Mouse (Mus musculus): ENCODE measurements at regions not wholly inside any gene's neighbourhood (a gene's known extent, or its start where the extent isn't known, plus 50 kb on each side); places are given as distances from the start of the nearest gene placed in this dataset.

GRCm38 (mm10) chr5:28567341-28567905 lies 100.4 kb upstream of the Shh start:
- no peak overlapping the region for H3K9ac ChIP-seq (ENCODE audit: low read depth, low read length)
- H3K4me2 ChIP-seq (ENCODE audit: low read length) = no peak overlapping the region
- no peak for ATAC-seq
- no peaks in the 10 kb centered on the region for H3K4me1 ChIP-seq (ENCODE audit: control insufficient read depth, insufficient read depth, low read length)
- no peaks in the 10 kb centered on the region for H3K36me3 ChIP-seq (ENCODE audit: control insufficient read depth, insufficient read depth, low read length)
- WGBS = 71% methylated on average over 5 of the region's 5 CpGs
- no peak overlapping the region for H3K4me3 ChIP-seq (ENCODE audit: low read depth, low read length)
- no peaks in the 10 kb centered on the region for H3K27me3 ChIP-seq (ENCODE audit: control insufficient read depth, insufficient read depth, low read depth, low read length)
- no peak overlapping the region for H3K27ac ChIP-seq (ENCODE audit: low read length)
- no peaks in the 10 kb centered on the region for H3K9me3 ChIP-seq (replicated peaks; ENCODE audit: control insufficient read depth, low read length, poor library complexity, severe bottlenecking)

GRCm38 (mm10) chr5:28563401-28563800 lies 96.3 kb upstream of the Shh start:
- no peak overlapping the region for H3K4me3 ChIP-seq (ENCODE audit: low read depth, low read length)
- H3K9ac ChIP-seq (ENCODE audit: low read depth, low read length) = no peak overlapping the region
- no peaks in the 10 kb centered on the region for H3K27me3 ChIP-seq (ENCODE audit: control insufficient read depth, insufficient read depth, low read depth, low read length)
- 19% methylated on average over 3 of the region's 3 CpGs for WGBS
- no peaks in the 10 kb centered on the region for H3K9me3 ChIP-seq (replicated peaks; ENCODE audit: control insufficient read depth, low read length, poor library complexity, severe bottlenecking)
- H3K36me3 ChIP-seq (ENCODE audit: control insufficient read depth, insufficient read depth, low read length) = no peaks in the 10 kb centered on the region
- H3K27ac ChIP-seq (ENCODE audit: low read length) = no peak overlapping the region
- no peak for ATAC-seq
- H3K4me2 ChIP-seq (ENCODE audit: low read length) = no peak overlapping the region
- no peaks in the 10 kb centered on the region for H3K4me1 ChIP-seq (ENCODE audit: control insufficient read depth, insufficient read depth, low read length)

- H3K9me3 ChIP-seq (replicated peaks; ENCODE audit: control insufficient read depth, low read length, poor library complexity, severe bottlenecking) = no peaks in the 10 kb centered on the region
- no peaks in the 10 kb centered on the region for H3K4me1 ChIP-seq (ENCODE audit: control insufficient read depth, insufficient read depth, low read length)
- H3K36me3 ChIP-seq (ENCODE audit: control insufficient read depth, insufficient read depth, low read length) = no peaks in the 10 kb centered on the region
- H3K27me3 ChIP-seq (ENCODE audit: control insufficient read depth, insufficient read depth, low read depth, low read length) = no peaks in the 10 kb centered on the region
- H3K27ac ChIP-seq (ENCODE audit: low read length) = no peak overlapping the region
- 68% methylated on average over 1 of the region's 1 CpGs for WGBS
- H3K4me2 ChIP-seq (ENCODE audit: low read length) = no peak overlapping the region
- H3K4me3 ChIP-seq (ENCODE audit: low read depth, low read length) = no peak overlapping the region
- H3K9ac ChIP-seq (ENCODE audit: low read depth, low read length) = no peak overlapping the region
- no peak for ATAC-seq
Observed at GRCm38 (mm10) chr5:28562917-28563316, 95.9 kb upstream of the Shh start.

GRCm38 (mm10) chr5:28553543-28553942 lies 86.5 kb upstream of the Shh start:
- Histone ChIP-seq H3K27me3 (ENCODE audit: control insufficient read depth, insufficient read depth, low read depth, low read length) (no peaks in the 10 kb centered on the region), H3K4me1 (ENCODE audit: control insufficient read depth, insufficient read depth, low read length) (no peaks in the 10 kb centered on the region), H3K36me3 (ENCODE audit: control insufficient read depth, insufficient read depth, low read length) (no peaks in the 10 kb centered on the region), H3K9me3 (replicated peaks; ENCODE audit: control insufficient read depth, low read length, poor library complexity, severe bottlenecking) (no peaks in the 10 kb centered on the region), H3K4me3 (ENCODE audit: low read depth, low read length) (no peak overlapping the region), H3K9ac (ENCODE audit: low read depth, low read length) (no peak overlapping the region), H3K27ac (ENCODE audit: low read length) (no peak overlapping the region), H3K4me2 (ENCODE audit: low read length) (no peak overlapping the region)
- no peak for ATAC-seq
- WGBS = 80% methylated on average over 2 of the region's 2 CpGs

- Histone ChIP-seq H3K9ac (ENCODE audit: low read depth, low read length) (no peak overlapping the region), H3K4me2 (ENCODE audit: low read length) (no peak overlapping the region), H3K27ac (ENCODE audit: low read length) (no peak overlapping the region), H3K36me3 (ENCODE audit: control insufficient read depth, insufficient read depth, low read length) (no peaks in the 10 kb centered on the region), H3K27me3 (ENCODE audit: control insufficient read depth, insufficient read depth, low read depth, low read length) (no peaks in the 10 kb centered on the region), H3K4me1 (ENCODE audit: control insufficient read depth, insufficient read depth, low read length) (no peaks in the 10 kb centered on the region), H3K4me3 (ENCODE audit: low read depth, low read length) (no peak overlapping the region), H3K9me3 (replicated peaks; ENCODE audit: control insufficient read depth, low read length, poor library complexity, severe bottlenecking) (no peaks in the 10 kb centered on the region)
- no peak for ATAC-seq
- WGBS = 34% methylated on average over 6 of the region's 6 CpGs
Observed at GRCm38 (mm10) chr5:28530202-28530855, 63.3 kb upstream of the Shh start.

GRCm38 (mm10) chr5:28526435-28526834 lies 59.4 kb upstream of the Shh start:
- H3K4me1 ChIP-seq (ENCODE audit: control insufficient read depth, insufficient read depth, low read length) = no peaks in the 10 kb centered on the region
- H3K36me3 ChIP-seq (ENCODE audit: control insufficient read depth, insufficient read depth, low read length) = no peaks in the 10 kb centered on the region
- H3K27ac ChIP-seq (ENCODE audit: low read length) = no peak overlapping the region
- H3K27me3 ChIP-seq (ENCODE audit: control insufficient read depth, insufficient read depth, low read depth, low read length) = no peaks in the 10 kb centered on the region
- H3K9ac ChIP-seq (ENCODE audit: low read depth, low read length) = no peak overlapping the region
- H3K9me3 ChIP-seq (replicated peaks; ENCODE audit: control insufficient read depth, low read length, poor library complexity, severe bottlenecking) = no peaks in the 10 kb centered on the region
- H3K4me3 ChIP-seq (ENCODE audit: low read depth, low read length) = no peak overlapping the region
- H3K4me2 ChIP-seq (ENCODE audit: low read length) = no peak overlapping the region
- no peak for ATAC-seq
- WGBS = 49% methylated on average over 3 of the region's 3 CpGs

- Histone ChIP-seq H3K36me3 (ENCODE audit: control insufficient read depth, insufficient read depth, low read length) (no peaks in the 10 kb centered on the region), H3K9me3 (replicated peaks; ENCODE audit: control insufficient read depth, low read length, poor library complexity, severe bottlenecking) (no peaks in the 10 kb centered on the region), H3K4me3 (ENCODE audit: low read depth, low read length) (no peak overlapping the region), H3K9ac (ENCODE audit: low read depth, low read length) (no peak overlapping the region), H3K4me2 (ENCODE audit: low read length) (no peak overlapping the region), H3K27me3 (ENCODE audit: control insufficient read depth, insufficient read depth, low read depth, low read length) (no peaks in the 10 kb centered on the region), H3K4me1 (ENCODE audit: control insufficient read depth, insufficient read depth, low read length) (peaks cover 7% of the 10 kb centered on the region), H3K27ac (ENCODE audit: low read length) (0 out of 2 replicates have a peak overlapping the region, but pooled peaks have one; percentile 33)
- 45% methylated on average over 9 of the region's 9 CpGs for WGBS
- peak; percentile 60 for ATAC-seq
Observed at GRCm38 (mm10) chr5:28520800-28521707, 54.0 kb upstream of the Shh start.

GRCm38 (mm10) chr5:28519059-28519543 lies 52.0 kb upstream of the Shh start:
- 88% methylated on average over 3 of the region's 3 CpGs for WGBS
- Histone ChIP-seq H3K36me3 (ENCODE audit: control insufficient read depth, insufficient read depth, low read length) (no peaks in the 10 kb centered on the region), H3K27me3 (ENCODE audit: control insufficient read depth, insufficient read depth, low read depth, low read length) (no peaks in the 10 kb centered on the region), H3K4me2 (ENCODE audit: low read length) (no peak overlapping the region), H3K9ac (ENCODE audit: low read depth, low read length) (no peak overlapping the region), H3K9me3 (replicated peaks; ENCODE audit: control insufficient read depth, low read length, poor library complexity, severe bottlenecking) (peaks cover 4% of the 10 kb centered on the region; the same call in 1 of the 2 replicates), H3K4me1 (ENCODE audit: control insufficient read depth, insufficient read depth, low read length) (peaks cover 7% of the 10 kb centered on the region), H3K4me3 (ENCODE audit: low read depth, low read length) (no peak overlapping the region), H3K27ac (ENCODE audit: low read length) (no peak overlapping the region)
- ATAC-seq = no peak

Data from midbrain, embryonic 16.5 days (tissue).